Mouse (Mus musculus) embryo, embryonic 11 days (tissue): ENCODE data around the gene P4ha3.
"Not testable (repeated sequence)": the region's sequence is repeated elsewhere in the genome, so short reads cannot be mapped to it uniquely, and the experiment has no call there.

Source experiments
- DNase-seq: peaks from one replicate; pipeline ENCODE4 v3.0.0-alpha.2; 2015

Gene P4ha3

DNA sequence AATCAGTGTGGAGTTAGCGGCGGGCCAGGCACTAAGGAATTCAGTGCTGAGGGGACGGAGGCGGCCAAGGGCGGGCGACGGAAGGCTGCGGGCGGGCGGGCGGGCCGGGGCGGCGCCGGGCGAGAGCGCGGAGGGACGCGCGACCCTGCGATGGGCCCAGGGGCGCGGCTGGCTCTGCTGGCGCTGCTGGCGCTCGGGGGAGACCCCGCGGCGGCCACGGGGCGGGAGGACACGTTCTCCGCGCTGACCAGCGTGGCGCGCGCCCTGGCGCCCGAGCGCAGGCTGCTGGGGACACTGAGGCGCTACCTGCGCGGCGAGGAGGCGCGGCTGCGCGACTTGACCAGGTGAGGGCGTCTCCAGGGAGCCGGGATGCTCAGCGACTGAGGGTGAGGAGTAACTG, at the start of gene P4ha3:
P4ha3 (plus strand) TSS at position 138 of the 400 bp plus-strand sequence.
- peak; percentile 62 for DNase-seq

DNA sequence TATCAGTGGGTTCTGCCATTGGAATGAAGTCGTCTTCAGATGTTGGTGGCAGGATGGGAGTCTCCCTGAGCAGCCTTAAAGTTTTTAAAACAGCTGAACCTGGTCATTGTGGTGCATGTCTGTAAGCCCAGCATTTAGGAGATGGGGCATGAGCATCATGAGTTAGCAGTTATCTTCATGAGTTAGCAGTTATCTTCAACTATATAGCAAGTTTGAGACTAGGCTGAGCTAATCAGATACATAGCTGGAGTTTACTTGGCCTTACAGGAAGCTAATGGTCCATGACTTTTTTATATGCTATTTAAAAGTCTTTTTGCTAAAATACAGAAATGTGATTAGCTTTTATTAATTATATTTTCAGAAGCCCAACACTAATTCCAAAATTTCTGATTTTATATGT, 47.0 kb upstream of the P4ha3 start:
- no peak for DNase-seq

DNA sequence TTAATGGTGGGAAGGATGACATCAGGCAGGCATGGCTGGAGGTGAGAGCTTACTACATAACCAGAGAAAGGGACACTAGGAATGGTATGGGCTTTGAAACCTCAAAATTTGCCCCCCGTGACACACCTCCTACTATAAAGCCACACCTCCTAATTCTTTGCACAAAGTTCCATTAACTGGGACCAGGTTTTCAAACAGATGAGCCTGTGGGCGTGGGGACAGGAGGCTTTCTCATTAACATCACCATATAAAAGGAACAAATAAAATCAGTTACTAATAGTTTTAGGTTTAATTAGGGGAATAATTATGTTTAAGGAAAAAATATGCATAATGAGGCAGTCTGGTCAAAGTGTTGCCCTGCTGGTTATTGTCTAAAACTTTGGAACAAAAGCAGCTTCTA, 44.7 kb upstream of the P4ha3 start:
- DNase-seq = no peak

DNA sequence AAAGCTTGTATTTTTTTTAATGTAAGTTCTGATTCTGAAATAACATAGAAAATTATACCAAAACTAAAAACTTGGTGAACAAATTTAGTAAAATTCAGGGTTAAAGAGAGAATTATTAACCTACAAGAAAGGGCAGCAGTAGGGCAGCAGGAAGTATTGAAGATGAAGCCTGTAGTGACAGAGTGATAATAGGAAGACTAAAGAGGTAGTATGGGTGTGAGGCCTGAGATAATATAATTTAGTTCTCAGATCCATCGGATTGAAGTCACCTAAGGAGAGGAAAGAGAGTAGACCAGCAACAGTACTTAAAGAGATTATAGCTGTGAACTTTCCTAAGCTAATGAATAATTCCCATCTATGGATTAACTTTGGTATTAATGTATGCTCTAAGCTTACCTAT, 42.3 kb upstream of the P4ha3 start:
- DNase-seq = no peak

DNA sequence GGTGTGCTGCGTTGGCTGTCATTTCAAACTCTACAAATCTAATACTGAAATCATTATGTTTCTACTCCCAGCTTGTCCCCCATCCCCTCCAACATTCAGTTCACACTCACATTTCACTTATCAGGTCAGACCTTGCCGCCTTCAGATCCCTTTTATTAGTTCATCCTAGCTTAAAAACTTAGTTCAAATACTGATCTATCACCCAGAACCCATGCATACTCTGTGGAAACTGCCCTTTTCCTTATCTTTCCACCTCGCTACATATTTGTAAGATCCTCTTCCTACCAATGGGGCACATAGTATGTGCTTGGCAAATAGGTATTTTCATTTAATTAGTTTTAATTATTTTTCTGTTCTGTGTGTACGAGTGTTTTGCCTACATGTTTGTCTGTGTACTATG, 41.1 kb upstream of the P4ha3 start:
- no peak for DNase-seq

DNA sequence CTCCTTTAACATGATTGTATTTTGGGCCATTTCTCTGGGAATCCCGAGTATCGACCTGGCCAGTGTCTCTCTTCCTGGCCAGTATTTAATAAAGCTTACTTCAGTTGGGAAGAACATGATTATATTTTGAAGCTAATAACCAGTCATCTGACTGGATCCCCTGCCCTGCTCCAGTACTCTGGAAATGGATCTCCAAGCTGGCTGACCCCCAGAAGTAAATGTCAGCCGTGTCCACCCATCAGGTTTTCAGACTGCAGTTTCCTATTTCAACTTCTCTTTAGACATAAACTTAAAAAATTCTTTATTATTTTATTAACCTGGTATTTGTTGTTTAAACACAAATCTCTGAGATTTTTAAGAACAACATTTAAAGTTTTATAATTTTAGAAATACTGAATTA, 40.1 kb upstream of the P4ha3 start:
- no peak for DNase-seq

DNA sequence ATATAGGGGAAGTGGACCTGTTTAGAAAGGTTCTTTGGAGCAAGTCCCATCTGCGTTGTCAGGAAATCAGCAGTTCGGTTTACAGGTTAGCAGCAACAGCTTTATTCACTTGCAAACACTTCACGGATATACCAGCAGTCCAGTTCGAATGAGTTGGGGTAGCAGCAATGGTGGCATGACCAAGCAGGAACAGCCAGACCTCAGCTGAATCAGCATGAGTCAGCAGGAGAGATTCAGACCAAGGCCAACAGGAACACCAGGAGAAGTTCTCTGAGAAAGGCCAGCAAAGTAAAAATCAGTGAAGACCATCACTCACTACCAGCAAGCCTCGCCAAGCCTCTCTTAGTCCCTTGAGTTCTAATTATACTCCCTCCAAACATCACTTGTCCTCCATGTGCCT, 34.7 kb upstream of the P4ha3 start:
- no peak for DNase-seq

DNA sequence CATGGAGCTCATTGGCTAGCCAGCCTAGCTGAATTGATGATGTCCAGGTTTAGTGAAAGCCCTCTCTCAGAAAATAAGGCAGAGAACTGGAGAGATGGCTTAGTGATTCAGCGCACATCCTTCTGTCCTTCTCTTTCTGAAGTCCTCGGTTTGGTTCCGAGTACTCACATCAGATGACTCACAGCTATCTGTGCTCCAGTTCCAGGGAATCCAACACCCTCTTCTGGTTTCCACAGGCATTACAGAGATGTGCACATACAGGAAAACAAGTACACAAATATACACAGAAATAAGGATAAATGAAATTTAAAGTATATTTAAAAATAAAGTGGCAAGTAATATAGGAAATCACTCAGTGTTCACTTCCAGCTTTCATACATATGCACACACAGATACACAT, 23.0 kb upstream of the P4ha3 start:
- no peak for DNase-seq

DNA sequence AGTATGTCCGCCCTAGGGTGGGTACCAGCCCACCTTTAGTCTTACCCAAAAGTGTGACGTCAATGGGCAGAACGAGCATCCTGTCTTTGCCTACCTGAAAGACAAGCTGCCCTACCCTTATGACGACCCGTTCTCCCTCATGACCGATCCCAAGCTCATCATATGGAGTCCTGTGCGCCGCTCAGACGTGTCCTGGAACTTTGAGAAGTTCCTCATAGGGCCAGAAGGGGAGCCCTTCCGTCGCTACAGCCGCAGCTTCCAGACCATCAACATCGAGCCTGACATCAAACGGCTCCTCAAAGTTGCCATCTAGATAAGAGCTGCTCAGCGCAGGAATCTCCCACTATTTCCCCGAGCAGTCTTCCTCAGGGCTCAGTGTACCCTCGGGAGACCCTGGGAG, 20.4 kb upstream of the P4ha3 start:
- not testable (repeated sequence) for DNase-seq

DNA sequence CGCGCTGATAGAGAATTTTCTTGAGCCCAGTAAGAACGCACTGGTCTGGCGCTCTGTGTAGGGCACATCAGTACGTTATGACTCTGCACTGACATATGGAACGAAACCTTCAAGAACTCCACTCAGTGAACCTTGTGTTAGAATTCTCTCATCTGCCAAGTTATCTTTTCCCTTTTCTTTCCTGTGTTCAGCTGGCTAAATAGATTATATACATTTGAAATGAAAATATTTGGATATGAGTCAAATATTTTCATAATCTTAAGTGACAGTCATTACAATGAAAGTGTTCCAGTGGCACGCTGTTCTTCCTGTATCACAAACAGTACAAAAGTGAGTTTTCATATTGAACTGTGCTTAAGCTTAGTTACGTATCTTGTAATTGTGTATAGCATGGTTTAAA, 13.0 kb upstream of the P4ha3 start:
- DNase-seq = no peak

DNA sequence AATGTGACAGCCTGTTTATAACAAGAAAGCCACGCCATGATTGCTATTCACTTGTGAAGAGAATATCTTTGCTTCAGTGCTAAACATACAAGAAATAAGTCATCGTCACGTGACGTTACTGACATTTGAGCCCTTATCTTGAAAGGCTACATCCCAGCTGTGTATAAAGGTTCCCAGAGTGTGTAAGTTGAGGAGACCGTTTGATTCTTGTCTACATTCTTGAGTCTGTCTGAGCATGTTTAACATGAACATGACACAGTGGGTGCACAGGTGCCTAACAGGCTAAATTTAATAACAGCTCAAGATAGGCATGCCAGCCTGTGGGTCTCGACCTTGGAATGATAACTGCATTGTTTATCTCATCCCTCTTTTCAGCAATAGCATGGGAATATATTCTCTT, 10.8 kb upstream of the P4ha3 start:
- DNase-seq = no peak

DNA sequence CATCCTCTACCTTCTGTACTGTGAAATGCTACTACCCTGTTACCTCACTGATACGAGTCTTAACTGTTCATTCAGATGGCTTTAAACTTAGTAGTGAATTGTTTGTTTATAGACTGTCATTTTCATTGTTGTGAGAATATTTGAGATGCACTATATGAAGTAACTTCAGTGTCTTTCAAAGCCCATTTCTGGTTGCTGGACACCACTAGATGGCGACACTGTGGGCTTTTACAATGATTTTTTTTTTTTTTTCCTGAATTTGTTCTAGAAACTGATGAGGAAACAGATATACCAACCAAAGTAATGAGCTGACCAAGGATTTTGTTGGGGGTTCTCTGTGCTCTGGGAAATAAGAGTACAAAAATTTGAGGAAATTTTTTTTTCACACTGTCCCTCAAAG, 8.9 kb upstream of the P4ha3 start:
- peak; percentile 47 for DNase-seq

DNA sequence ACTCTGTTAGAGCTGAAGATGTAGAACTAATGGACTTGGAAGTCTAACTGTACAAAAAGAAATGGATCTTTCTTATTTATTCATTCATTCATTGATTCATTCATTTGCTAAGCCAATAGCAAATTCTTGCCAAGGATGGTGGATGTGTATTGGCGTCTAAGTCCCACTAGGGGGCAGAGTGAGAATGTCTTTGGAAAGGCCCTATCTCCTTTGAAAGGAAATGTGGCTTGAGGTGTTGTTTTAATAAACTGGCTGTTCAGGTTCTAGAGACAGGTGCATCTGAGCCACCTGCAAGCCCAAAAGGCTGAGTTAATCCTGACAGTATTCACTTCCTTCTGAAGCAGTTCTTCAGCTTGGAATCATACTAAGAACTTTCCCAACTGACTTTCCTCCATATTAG, 5.5 kb upstream of the P4ha3 start:
- DNase-seq = peak; percentile 82

DNA sequence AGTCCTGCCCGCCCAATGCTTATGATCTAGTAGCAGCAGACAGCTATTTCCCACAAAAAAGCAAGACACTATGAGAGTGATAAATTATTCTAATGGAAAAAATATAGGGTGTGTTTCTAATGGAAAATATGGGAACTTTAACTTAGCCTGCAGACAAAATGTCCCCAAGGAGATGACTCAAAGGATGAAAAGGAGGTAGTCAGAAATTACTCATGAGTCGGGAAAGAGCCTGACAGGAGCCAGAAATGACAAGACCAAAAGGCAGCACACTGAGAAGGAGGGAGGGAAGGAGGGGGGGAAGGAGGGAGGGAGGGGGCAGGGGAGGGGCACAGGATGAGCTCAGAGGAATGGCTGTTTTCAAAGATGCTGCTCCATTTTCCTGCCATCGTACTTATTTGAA, 3.7 kb upstream of the P4ha3 start:
- DNase-seq = no peak

DNA sequence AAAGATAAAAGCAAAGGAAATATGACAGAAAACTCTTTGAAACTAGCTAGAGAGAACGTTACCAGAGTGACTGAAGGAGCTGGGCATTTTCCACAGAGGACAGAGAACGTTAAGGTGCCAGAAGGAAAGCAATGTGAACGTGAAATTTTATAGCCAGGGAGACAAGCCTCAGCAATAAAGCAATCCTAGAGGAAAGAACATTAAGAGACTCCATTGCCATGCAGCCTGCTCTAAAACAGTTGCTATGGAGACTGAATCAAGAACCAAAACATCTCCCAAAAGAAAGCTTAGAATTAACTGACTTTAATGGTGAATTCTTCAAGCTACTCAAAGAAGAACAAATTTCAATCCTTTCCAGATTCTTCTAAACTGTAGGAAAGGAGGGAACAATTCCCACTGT, 2.0 kb upstream of the P4ha3 start:
- no peak for DNase-seq

DNA sequence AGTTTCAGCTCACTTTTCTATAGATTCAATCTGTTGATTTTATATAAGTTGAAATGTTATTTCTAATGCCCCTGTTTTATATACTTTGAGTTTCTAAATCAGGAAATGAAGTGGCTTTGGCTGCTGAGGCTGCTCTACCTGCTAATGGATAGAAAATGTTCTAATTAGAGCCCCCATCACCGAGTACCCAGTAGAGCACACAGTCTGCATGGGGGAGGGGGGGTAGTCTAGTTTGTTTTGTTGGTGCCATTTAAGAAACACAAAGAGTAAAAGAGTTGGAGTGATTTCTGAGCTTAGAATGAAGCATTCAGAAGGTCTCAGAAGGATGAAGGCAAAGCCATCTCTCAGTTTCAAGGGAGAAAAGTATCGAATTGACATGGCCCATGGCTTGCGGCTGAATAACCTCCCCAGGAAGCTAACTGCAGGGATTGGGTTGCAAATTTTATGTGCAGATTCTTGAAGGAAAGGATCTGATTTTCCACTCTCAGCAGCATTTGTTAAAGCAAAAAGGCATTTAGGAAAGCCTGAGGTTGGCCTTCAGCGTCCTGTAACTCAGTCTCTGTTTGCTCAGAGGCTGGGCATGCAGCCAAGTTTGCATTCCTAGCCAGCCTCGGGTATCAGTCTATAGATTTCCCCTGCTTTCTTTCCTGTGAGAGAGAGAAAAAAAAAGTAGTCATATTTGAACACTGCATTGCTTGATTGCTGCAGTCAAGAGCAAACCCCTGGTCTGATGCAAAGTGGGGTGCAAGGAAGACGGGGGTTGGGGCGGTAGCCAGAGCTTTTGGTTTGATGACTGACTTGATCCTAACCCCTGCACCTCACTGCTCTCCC, 2.6 kb downstream of the P4ha3 start:
- DNase-seq = peak; percentile 84

DNA sequence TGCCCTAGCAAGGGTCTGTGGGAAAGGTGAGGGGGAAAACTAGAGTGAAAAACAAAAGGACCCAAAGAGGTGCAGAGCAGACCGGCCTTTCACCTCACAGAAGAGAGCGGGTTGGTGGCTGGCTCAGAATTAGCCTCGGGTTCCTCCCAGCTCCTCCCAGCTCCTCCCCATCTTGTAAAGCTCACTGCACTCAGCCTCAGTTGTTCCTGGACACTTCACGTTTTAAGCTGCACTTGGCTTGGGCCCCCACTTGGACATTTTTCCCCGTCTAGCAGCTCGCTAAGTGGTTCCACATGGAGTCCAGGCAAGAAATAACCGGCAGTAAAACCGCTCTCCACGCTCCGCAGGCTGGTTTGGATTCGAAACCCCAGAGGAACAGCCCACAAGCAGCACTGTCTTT, 3.3 kb downstream of the P4ha3 start:
- peak; percentile 72 for DNase-seq

DNA sequence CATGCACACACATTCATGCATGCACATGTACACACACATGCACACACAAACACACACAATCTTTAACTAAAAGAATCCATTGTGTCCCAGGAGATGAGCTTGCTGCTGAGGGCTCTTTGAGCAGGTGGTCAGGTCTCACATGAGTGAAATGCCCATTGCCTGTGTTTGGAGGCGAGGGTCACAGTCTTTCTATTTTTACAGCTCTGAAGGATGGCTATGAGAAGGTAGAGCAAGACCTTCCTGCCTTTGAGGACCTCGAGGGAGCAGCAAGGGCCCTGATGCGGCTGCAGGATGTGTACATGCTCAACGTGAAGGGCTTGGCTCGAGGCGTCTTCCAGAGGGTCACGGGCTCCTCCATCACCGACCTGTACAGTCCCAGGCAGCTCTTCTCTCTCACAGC, 8.2 kb downstream of the P4ha3 start:
- DNase-seq = no peak

DNA sequence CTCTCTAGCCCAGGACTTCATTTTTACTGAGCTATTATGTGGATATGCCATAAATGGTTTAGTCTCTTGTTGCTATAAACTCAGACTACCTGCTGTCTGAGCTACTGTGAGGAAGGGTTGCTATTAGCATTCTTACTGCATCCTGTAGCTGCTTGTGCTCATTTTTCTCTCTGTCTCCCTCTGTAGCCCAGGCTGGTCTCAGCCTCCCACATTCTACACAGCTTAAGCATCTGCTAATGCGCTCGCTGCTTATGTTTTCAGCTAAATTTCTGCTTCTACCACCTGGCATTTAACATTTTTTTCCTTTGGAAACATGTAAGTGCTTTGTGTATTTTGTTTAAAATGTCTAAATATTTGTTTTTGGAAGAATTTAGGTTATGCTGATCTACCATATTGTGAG, 10.4 kb downstream of the P4ha3 start:
- no peak for DNase-seq

DNA sequence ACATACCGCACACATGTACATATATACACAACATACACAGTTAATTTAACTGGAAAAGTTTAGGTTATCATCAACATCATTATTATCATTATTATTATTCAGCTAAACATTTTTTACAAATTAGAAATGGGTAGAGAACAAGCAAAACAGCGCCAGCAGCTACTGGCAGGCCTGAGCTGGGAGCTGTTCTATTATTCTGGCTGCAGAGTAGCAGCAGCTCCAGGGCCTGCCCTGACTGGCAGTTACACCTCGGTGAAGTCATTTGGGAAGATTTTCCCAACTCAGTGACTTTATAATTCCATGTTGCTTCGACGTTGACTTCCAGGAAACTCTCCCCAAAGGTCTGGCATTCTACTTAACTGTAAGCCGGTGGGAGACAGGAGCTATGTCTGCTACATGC, 11.4 kb downstream of the P4ha3 start:
- DNase-seq = no peak

DNA sequence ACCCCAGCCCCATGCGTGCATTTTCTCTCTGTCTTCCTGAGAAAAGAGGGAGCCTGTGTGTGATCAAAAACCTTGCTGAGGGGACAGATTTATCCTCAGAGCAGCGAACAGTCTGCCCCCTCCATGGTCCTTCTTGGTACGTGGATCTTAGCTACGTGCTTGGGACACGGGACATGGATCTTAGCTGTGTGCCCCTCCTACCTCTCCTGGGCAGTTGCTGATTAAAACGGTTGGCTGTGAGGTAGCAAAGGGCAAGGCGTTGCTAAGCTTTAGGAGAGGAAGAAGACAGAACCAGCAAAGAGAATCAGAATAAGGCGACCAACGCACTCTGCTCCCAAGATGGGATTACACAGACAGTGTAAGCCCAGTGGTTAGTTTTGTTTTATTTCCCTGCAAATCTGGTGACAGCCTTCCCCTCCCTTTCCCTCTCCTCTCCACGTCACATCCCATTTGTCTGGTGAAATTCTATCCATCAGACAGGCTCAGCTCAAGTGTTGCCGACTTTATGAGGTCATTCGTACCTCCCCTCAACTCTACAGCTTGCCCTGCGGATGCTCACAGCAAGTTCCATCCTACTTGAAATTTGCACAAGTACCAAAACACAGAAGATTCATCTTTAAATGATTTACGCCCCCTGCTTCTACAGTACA, 13.7 kb downstream of the P4ha3 start:
- peak; percentile 37 for DNase-seq

DNA sequence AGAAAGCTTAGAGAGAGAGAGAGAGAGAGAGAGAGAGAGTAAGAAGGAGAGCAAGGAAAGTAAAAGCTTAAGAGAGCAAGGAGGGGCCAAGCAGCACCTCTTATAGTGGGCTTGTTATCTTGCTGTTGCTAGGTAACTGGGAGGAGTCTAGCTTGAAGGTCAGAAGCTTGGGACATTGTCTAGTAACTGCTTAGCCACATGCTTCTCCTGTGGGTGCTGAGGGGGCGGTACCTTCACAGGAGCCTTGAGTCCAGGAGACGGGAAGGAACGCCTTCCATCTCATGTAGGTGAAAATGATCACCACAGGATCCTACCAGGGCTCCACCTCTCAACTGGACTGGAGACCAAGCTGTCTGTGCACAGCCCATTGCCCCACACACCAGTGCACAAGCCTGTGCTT, 16.1 kb downstream of the P4ha3 start:
- DNase-seq = no peak

DNA sequence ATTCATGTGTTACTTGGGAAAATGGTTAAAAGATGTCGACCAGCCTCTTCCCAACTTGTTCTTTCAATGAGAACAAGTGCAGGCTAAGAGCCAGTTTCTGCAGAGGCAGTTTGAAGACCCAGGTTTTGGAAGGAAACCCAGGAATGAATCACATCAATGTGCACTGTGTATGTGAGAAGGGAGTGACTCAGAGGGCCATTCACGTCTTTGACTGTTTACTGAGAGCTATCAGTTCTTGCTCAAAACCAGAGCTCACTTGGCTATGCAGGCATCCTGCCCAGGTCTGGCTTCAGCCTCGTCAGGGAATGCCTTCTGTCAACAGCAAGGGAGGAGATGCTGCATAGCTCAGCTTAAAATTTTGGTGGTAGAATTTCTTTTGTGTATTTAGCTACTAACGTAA, 17.0 kb downstream of the P4ha3 start:
- no peak for DNase-seq

DNA sequence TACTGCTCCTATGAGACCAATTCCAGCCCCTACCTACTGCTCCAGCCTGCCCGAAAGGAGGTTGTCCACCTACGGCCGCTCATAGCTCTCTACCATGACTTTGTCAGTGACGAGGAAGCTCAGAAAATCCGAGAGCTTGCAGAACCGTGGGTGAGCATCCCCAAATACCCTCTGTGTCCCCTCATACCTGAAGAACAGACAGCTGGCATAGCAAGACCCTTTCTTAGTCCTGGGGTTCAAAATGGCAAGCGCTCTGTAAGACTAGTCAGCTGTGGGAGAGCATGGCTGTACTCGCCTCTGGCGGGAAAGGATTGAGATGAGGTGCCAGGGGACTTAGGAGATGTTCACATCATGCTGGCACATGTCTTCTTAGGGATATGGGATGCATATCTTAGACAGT, 20.6 kb downstream of the P4ha3 start:
- no peak for DNase-seq
